Mouse (Mus musculus) cerebellum, adult 2 months (tissue): ENCODE results near the gene Zc3hc1. TPM values are rescaled to one million over a fixed set of nuclear protein-coding genes. Genes with fewer than 3 reads are reported as not detected.
A peak's percentile ranks its signal among the peaks of the same experiment; 100 is the strongest.
"Not testable (repeated sequence)": the region's sequence is repeated elsewhere in the genome, so short reads cannot be mapped to it uniquely, and the experiment has no call there.

Experiments used
- DNase-seq, 2 experiments: peaks; one replicate each; pipeline ENCODE4 v3.0.0; 2021
- H3K27ac ChIP-seq: fragments of 200-500 bp; 2 replicates; pipeline ENCODE4 v1.5.1; 2012; ENCODE audit warnings: low read length, control low read depth, inconsistent platforms; ENCODE audit not compliant: insufficient read depth
- H3K27me3 ChIP-seq: fragments of 200-500 bp; 2 replicates; pipeline ENCODE4 v1.6.1; 2012; ENCODE audit warnings: inconsistent platforms, mild to moderate bottlenecking, low read length, moderate library complexity; ENCODE audit not compliant: control insufficient read depth, insufficient read depth
- H3K4me1 ChIP-seq: fragments of 200-500 bp; 2 replicates; pipeline ENCODE4 v1.6.1; 2011; ENCODE audit warnings: low read length; ENCODE audit not compliant: control insufficient read depth, insufficient read depth
- H3K4me3 ChIP-seq: fragments of 200-500 bp; replicated peaks from 2 replicates; pipeline ENCODE3; 2011; ENCODE audit warnings: mild to moderate bottlenecking, low read depth, low read length, control low read depth; ENCODE audit not compliant: insufficient read depth
- CTCF ChIP-seq: fragments of 200-500 bp; IDR thresholded peaks from 2 replicates; pipeline ENCODE4 v1.5.1; 2011; ENCODE audit warnings: low read depth, mild to moderate bottlenecking, control low read depth, low read length, moderate library complexity, borderline replicate concordance; ENCODE audit not compliant: insufficient read depth
- POLR2A ChIP-seq: fragments of 200-500 bp; IDR thresholded peaks from 2 replicates; pipeline ENCODE4 v1.6.1; 2011; ENCODE audit warnings: low read length, control low read depth, borderline replicate concordance; ENCODE audit not compliant: insufficient read depth
- WGBS: fragments of 180-500 bp; shearing (Covaris S2); methylation state at CpG from one replicate; pipeline ENCODE4 v1.1.7; 2018; 5-methylcytosine and 5-hydroxymethylcytosine counted together
- polyA plus RNA-seq: library from polyadenylated mRNA; depleted of rRNA; stranded (reverse); fragments of >200 nt; gene quantifications from 2 replicates; pipeline ENCODE4 v1.2.3, GENCODE M21; 2012

The Zc3hc1 gene
- polyA plus RNA-seq, 1 experiment = 26.6 TPM

DNA sequence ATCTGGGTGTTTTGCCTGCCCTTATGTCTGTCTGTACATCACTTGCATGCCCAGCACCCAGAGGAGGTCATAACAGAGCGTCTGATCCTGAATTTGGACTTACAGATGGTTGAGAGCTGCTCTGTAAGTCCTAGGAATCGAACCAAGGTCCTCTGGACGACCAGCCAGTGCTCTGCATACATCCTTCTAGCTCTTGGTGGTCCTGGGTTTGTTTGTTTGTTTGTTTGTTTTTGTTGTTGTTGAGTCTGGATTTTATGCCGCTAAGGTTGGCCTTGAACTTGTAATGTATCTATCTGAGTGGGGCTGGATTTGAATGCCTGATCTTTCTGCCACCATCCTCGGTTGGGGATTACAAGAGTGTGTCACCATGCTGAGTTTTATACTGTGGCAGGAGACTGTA lies 9.3 kb upstream of the Zc3hc1 start:
- 78% methylated on average over 5 of the region's 5 CpGs for WGBS

DNA sequence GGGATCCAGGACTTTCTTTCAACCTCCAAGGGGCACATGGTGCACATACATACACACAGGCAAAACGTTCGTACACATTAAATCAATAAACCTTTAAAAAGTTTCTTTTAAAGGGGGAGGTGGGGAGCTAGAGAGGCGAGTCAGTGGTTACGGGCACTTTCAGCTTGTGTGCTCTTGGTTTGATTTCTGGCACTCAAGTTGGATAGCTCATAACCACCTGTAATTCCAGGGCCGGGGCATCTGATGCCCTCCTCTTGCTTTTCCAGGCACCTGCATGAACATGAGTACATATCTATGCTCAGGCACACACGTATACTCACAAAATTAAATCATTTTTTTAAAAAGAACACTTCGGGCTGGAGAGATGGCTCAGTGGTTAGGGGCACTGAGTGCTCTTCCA lies 1.2 kb upstream of the Zc3hc1 start:
- H3K4me1 ChIP-seq = no peaks in the 10 kb centered on the region
- no peak overlapping the region for H3K4me3 ChIP-seq
- no peak overlapping the region for H3K27ac ChIP-seq
- no peaks in the 10 kb centered on the region; the same call in 1 of the 2 replicates for H3K27me3 ChIP-seq
- WGBS = 90% methylated on average over 7 of the region's 7 CpGs
- TF ChIP-seq POLR2A = no peak
- no peak for TF ChIP-seq CTCF
- DNase-seq = no peak

More for the DNA sequence above, 9.3 kb upstream of the Zc3hc1 start:
- TF ChIP-seq CTCF = no peak
- no peak for TF ChIP-seq POLR2A
- peaks cover 3% of the 10 kb centered on the region; the same call in 1 of the 2 replicates for H3K4me1 ChIP-seq
- H3K27me3 ChIP-seq = no peaks in the 10 kb centered on the region
- H3K27ac ChIP-seq = no peak overlapping the region
- H3K4me3 ChIP-seq = no peak overlapping the region
- DNase-seq = no peak

- DNase-seq, H3K27me3 ChIP-seq, H3K27ac ChIP-seq, H3K4me1 ChIP-seq: not testable (repeated sequence)
- 27% methylated on average over 4 of the region's 4 CpGs for WGBS
- peak overlapping the region; percentile 89 for H3K4me3 ChIP-seq
These were observed 557 bp downstream of the Zc3hc1 start for GRCm38 (mm10) chr6:30390271-30390670.

GRCm38 (mm10) chr6:30381116-30381515 lies 9.7 kb downstream of the Zc3hc1 start:
- H3K27ac ChIP-seq = no peak overlapping the region
- no peaks in the 10 kb centered on the region for H3K27me3 ChIP-seq
- H3K4me3 ChIP-seq = no peak overlapping the region
- DNase-seq = no peak
- TF ChIP-seq POLR2A (no peak), CTCF (no peak)
- H3K4me1 ChIP-seq = peaks cover 1% of the 10 kb centered on the region; the same call in 1 of the 2 replicates
- 67% methylated on average over 3 of the region's 3 CpGs for WGBS

GRCm38 (mm10) chr6:30375791-30376190 lies 15.0 kb downstream of the Zc3hc1 start:
- Histone ChIP-seq H3K27ac (no peak overlapping the region), H3K4me3 (no peak overlapping the region), H3K27me3 (no peaks in the 10 kb centered on the region), H3K4me1 (peaks cover 2% of the 10 kb centered on the region)
- peak; percentile 45 to 77 for DNase-seq
- no peak for TF ChIP-seq CTCF
- TF ChIP-seq POLR2A = no peak
- 2% methylated on average over 1 of the region's 1 CpGs for WGBS

DNA sequence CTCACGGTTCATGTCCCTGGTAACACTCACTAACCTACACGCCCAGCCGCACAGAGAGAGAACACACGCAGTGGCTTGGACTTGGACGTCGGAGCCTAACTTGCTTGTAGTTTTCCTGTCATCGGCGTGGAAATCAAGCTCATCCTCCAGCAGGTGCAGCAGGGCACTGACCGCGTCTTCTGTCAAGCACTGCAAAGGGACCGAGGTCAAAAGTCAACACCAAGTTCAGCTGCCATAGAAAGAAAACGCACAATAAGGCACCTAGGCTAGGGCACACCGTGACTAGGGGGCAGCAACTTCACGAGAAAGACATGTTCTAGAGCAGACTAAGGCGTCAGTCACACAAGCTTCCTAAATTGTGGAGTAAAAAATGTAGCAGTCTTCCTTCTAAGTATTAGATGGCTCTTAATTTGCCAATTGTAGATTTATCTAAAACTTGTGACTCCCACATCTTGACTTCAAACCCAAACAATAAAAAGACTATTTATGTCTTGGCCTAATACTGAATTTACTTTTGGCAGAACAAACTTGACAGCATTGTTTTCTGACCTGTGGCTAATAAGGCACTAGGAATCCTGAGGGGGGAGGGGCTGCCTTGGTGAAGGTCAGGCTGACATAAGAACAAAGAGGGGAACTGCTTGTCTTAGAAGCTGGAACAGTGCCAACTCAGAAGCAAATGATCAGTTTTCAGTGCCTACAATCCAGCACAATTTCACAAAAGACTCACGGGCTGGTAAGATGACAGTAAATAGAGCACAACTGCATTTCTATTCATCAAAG lies 15.9 kb downstream of the Zc3hc1 start:
- Histone ChIP-seq H3K4me1 (peaks cover 2% of the 10 kb centered on the region), H3K4me3 (no peak overlapping the region), H3K27me3 (no peaks in the 10 kb centered on the region), H3K27ac (no peak overlapping the region; the same call in 1 of the 2 replicates)
- 85% methylated on average over 16 of the region's 16 CpGs for WGBS
- no peak for TF ChIP-seq POLR2A
- TF ChIP-seq CTCF = no peak
- DNase-seq = no peak

GRCm38 (mm10) chr6:30372627-30373369 lies 18.0 kb downstream of the Zc3hc1 start:
- DNase-seq = no peak
- Histone ChIP-seq H3K4me3 (no peak overlapping the region), H3K4me1 (peaks cover 2% of the 10 kb centered on the region), H3K27ac (no peak overlapping the region), H3K27me3 (no peaks in the 10 kb centered on the region)
- no peak for TF ChIP-seq CTCF
- no peak for TF ChIP-seq POLR2A
- 89% methylated on average over 17 of the region's 17 CpGs for WGBS

GRCm38 (mm10) chr6:30369291-30369690 lies 21.5 kb downstream of the Zc3hc1 start:
- TF ChIP-seq POLR2A = no peak
- no peak for TF ChIP-seq CTCF
- DNase-seq = no peak
- Histone ChIP-seq H3K27me3 (no peaks in the 10 kb centered on the region), H3K4me3 (no peak overlapping the region), H3K4me1 (no peaks in the 10 kb centered on the region), H3K27ac (no peak overlapping the region)
- 86% methylated on average over 3 of the region's 3 CpGs for WGBS

- Histone ChIP-seq H3K27me3 (no peaks in the 10 kb centered on the region), H3K4me1 (no peaks in the 10 kb centered on the region), H3K4me3 (no peak overlapping the region), H3K27ac (no peak overlapping the region)
- WGBS = 51% methylated on average over 5 of the region's 5 CpGs
- DNase-seq = no peak
- no peak for TF ChIP-seq POLR2A
- no peak for TF ChIP-seq CTCF
These were observed 27.0 kb downstream of the Zc3hc1 start for GRCm38 (mm10) chr6:30363808-30364207.
